Mouse (Mus musculus) cerebellum, adult 8-10 months (tissue): ENCODE results near the gene Armh3.

ENCODE experiments used
- DNase-seq: peaks from one replicate; pipeline ENCODE4 v3.0.0; 2022

The Armh3 gene

GRCm38 (mm10) chr19:45783181-45783932 is 214.9 kb downstream of the Armh3 start, which contains the start of gene Mgea5:
TSS of gene Mgea5 (minus strand) at chr19:45783837.
- peak; percentile 98 for DNase-seq

- DNase-seq = peak; percentile 61
These were observed 215.8 kb downstream of the Armh3 start for GRCm38 (mm10) chr19:45782315-45783001.

GRCm38 (mm10) chr19:45781676-45782075 is 216.6 kb downstream of the Armh3 start:
- no peak for DNase-seq

- DNase-seq = no peak
These were observed 217.9 kb downstream of the Armh3 start for GRCm38 (mm10) chr19:45780350-45780915.

GRCm38 (mm10) chr19:45775486-45775885 is 222.8 kb downstream of the Armh3 start:
- DNase-seq = no peak

GRCm38 (mm10) chr19:45771501-45771900 is 226.8 kb downstream of the Armh3 start:
- no peak for DNase-seq
